Mouse (Mus musculus) gastrocnemius, postnatal 14 days (tissue): ENCODE results near the gene Ccdc124. TPM values are rescaled to one million over a fixed set of nuclear protein-coding genes. Genes with fewer than 3 reads are reported as not detected.
"Not testable (repeated sequence)": the region's sequence is repeated elsewhere in the genome, so short reads cannot be mapped to it uniquely, and the experiment has no call there.

ENCODE experiments used
- DNase-seq: peaks from one replicate; pipeline ENCODE4 v3.0.0; 2021; ENCODE audit warnings: mixed read lengths
- intact Hi-C: fragments of 180-260 bp; cut with DNase I; formaldehyde crosslinking; loops from one replicate; pipeline ENCODE4 v1.15.1; 2025; ENCODE audit warnings: low total_unique reads
- microRNA-seq, 2 experiments: library from miRNA; unstranded; fragments of <30 nt; microRNA quantifications; one replicate each; pipeline ENCODE4 v1.2.0; 2021
- total RNA-seq, 2 experiments: library from RNA; stranded (reverse); gene quantifications; 2 replicates each; pipeline ENCODE4 v1.2.3; 2021

Ccdc124 gene
- total RNA-seq, 2 experiments from 2014 or later, result 50.3 to 50.9 TPM

DNA sequence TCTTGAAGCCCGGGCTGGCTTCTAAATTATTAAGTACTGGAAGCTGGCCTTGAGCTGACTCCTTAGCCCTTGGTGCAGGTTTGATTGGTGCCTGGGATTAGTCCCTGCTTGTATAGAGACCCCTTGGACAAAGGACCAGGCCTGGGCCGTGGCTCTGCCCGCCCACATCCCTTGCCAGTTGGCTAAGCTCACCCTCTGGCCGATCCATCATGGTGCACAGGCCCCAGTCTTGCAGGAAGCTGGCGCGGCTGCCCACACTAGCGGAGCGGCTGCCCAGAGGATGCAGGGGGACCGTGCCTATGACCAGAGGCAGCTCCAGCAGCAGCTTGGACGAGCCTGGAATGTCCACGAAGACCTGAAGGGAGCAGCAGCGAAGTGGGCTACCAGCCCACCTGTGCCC is 37.1 kb downstream of the Ccdc124 start:
- intact Hi-C loops, result no loop called here
- DNase-seq, result no peak

GRCm38 (mm10) chr8:70834071-70834470 is 39.7 kb downstream of the Ccdc124 start:
- intact Hi-C loops, result no loop called here
- DNase-seq, result no peak

DNA sequence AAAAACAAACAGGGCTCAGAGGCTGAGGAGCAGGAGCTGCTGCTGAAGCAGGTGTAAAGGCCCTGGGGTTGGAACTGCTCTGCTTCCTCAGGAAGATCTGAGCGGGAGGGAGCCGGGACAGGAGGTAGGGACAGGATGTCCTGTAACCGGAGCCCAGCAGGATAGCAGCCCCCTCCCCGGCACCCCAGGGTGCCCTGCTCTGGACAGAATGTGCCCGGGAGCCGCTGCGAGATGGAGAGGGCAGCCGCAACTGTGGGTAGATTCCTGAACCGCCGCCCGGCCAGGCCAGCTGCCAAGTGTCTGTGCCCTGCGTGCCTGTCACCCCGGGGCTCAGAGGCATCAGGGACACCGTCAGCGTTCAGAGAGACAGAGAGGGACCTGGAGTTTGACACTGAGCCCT is 40.2 kb downstream of the Ccdc124 start:
- intact Hi-C loops, result no loop called here

DNA sequence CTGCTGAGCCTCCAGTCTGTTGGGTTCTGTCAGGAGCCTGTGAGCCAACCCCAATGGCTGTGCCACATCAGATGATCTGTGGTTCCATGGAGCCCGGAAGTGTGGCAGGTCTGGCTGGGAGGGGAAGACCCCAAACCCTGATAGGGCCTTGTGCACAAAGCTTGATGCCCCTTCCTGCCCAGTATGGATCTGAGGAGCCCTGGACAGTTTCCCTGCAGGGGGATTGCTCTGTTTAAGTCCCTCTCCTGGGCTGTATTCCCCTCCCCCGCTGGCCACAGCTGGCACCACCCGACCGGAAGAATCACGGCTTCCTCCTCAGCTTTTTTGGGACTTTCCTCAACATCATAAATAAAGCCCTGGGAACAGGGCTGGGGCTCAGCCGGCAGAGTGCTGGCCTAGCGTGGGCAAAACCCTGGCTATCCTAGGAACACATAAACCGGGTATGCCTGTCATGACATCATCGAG is 40.7 kb downstream of the Ccdc124 start:
- intact Hi-C loops, result no loop called here
- DNase-seq, result no peak

More for the DNA sequence above, 40.2 kb downstream of the Ccdc124 start:
- DNase-seq, result peak; percentile 90

- DNase-seq, result no peak
- intact Hi-C loops, result no loop called here
These were observed 41.4 kb downstream of the Ccdc124 start for GRCm38 (mm10) chr8:70832371-70832770.

- peak; percentile 57 for DNase-seq
- intact Hi-C loops, result no loop called here
These were observed 42.2 kb downstream of the Ccdc124 start for GRCm38 (mm10) chr8:70831517-70831916.

DNA sequence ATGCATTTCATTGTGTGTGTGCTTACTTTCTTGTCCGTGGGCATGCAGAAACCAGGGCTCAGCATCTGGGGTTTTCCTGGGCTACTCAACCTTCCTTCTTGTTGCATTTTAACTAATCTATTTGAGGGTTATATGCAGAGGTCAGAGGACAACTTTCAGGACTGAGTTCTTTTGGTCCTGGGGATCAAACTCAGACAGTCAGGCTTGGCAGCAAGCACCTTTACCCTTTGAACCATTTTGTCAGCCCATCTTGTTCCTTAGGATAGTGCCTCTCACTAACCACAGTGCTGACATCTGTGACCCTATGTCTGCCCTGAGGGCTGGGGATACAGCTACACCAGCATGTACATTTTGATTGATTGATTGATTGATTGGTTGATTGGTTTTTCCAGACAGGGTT is 45.9 kb downstream of the Ccdc124 start:
- no peak for DNase-seq
- intact Hi-C loops, result no loop called here

GRCm38 (mm10) chr8:70827010-70827409 is 46.7 kb downstream of the Ccdc124 start:
- no peak for DNase-seq
- intact Hi-C loops, result no loop called here

DNA sequence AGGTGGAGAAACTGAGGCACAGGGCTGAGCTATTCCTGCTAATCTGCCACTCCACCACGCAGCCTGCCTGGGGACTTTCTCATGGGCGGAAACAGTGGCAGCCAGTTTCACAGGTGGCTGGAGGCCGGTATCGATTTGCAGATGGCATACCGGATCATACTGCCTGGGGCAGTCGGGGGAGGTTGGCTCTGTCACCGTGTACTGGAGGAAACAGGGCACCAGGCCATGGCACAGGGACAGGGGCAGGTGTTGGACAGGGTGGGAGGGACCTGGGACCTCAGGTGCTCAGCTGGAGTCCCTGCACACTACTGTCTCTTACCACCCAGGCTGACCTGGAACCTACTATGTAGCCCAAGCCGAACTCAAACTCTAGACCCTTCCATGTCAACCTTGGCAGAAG is 47.9 kb downstream of the Ccdc124 start:
- DNase-seq, result no peak
- intact Hi-C loops, result no loop called here

DNA sequence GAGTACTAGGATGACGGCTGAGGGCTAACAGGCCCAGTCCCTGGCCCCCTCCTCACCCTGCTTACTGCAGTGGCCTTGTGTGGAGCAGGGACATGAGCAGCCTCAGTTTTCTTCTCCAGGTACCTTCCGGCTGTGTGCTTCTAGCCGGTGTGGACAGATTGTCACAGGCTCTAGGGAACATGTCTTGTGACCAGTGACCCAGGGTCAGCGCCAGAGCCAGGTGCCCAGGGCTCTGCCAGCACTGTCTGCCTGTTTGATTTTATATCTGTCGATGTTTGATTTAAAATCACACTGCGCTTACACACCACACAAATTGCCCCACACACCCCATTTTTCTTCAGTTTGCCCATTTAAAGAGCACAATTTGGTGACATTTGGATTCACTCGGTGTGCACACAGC is 49.9 kb downstream of the Ccdc124 start:
- intact Hi-C loops, result no loop called here
- DNase-seq, result no peak

- intact Hi-C loops, DNase-seq: not testable (repeated sequence)
These were observed 51.1 kb downstream of the Ccdc124 start for GRCm38 (mm10) chr8:70822594-70822993.

DNA sequence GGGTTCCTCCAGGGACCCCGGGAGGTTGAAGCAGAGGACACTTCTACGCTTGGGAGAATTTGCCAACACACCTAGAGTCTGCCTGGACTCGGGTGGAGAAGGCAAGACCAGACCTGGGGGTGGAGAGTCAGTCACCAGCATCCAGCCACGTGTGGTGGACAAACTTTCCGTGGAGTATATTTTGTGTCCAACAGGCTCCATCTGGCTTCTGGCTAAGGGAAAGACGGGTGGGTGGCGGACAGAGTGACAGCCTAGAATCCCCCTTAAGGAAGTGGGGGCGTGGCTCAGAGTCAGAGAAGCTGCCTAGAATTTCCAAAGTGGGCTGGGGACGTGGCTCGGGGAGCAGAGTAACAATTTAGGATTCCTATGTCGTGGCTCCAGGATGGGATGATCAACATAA is 51.7 kb downstream of the Ccdc124 start:
- DNase-seq, result no peak
- intact Hi-C loops, result no loop called here

DNA sequence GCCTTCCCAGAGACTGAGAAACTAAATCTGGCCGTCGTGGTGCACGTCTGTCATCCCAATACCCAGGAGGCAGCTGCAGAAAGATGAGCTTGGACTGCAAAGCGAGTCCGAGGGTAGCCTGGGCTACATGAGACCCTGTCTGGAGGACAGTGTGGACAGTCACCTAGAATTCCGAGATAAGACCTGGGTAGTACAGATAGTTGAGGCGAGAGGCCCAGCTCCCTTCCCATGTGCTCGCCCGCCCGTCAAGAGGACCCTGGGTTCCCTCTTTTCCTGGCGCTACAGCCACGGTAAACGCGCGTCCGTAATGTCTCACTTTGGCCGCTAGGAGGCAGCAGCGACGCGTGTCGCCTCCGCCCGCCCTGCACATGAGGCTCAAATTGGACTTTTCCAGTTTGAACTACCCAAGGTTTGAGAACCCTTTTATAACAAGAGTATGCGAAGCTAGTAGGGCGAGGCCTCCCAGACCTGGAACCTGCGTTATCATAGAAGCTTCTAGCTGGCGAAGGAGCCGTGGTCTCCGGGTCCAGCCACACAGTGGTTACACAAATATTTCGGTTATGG is 52.3 kb downstream of the Ccdc124 start:
- peak; percentile 71 for DNase-seq
- intact Hi-C loops, result no loop called here

- intact Hi-C loops, result no loop called here
- peak; percentile 71 for DNase-seq
These were observed 53.4 kb downstream of the Ccdc124 start for GRCm38 (mm10) chr8:70820101-70820935.

Small RNAs within 50 kb of the gene (microRNA-seq; reads per million reads assigned to microRNA genes)
- 0.50 to 1.6 reads per million in 2 experiments for gene Mir7067

Other genes starting within 250 kb of the Ccdc124 start
- gene Gdf15, start 241.5 kb downstream of the Ccdc124 start, total RNA-seq, result not detected
- gene Pgpep1, start 213.5 kb downstream of the Ccdc124 start, total RNA-seq, result 10 to 100 TPM; 18.2 to 21.6 TPM
- 10 to 100 TPM; 65.9 to 77.0 TPM for gene Lsm4, start 200.7 kb downstream of the Ccdc124 start, total RNA-seq
- gene Jund, start 175.0 kb downstream of the Ccdc124 start, total RNA-seq, result 10 to 100 TPM; 73.5 to 87.4 TPM
- gene Iqcn, start 170.5 kb downstream of the Ccdc124 start, total RNA-seq, result under 1 TPM in 1 of 2 experiments, not detected in 1; 0.04 TPM
- gene Gm3336, start 155.4 kb downstream of the Ccdc124 start, total RNA-seq, result not detected
- 1 to 10 TPM; 2.9 to 3.4 TPM for gene Pde4c, start 150.2 kb downstream of the Ccdc124 start, total RNA-seq
- gene Rab3a, start 119.3 kb downstream of the Ccdc124 start, total RNA-seq, result 10 to 100 TPM; 44.3 to 45.1 TPM
- 10 to 100 TPM; 28.3 to 31.9 TPM for gene Mpv17l2, start 113.0 kb downstream of the Ccdc124 start, total RNA-seq
- gene Pik3r2, start 97.2 kb downstream of the Ccdc124 start, total RNA-seq, result 10 to 100 TPM; 23.0 to 27.9 TPM
- gene Mast3, start 68.9 kb downstream of the Ccdc124 start, total RNA-seq, result 1 to 10 TPM; 5.2 to 7.0 TPM
- gene Il12rb1, start 65.5 kb downstream of the Ccdc124 start, total RNA-seq, result under 1 TPM in 1 of 2 experiments, not detected in 1; 0.09 TPM
- 10 to 100 TPM in 1 of 2 experiments, 1 to 10 TPM in 1; 4.8 to 71.3 TPM for gene Arrdc2, start 34.2 kb downstream of the Ccdc124 start, total RNA-seq
- gene Kcnn1, start 10.7 kb downstream of the Ccdc124 start, total RNA-seq, result 1 to 10 TPM; 5.4 to 6.6 TPM
- under 1 TPM in 1 of 2 experiments, not detected in 1; 0.08 TPM for gene Slc5a5, start 18.8 kb upstream of the Ccdc124 start, total RNA-seq
- gene Rpl18a, start 23.5 kb upstream of the Ccdc124 start, total RNA-seq, result 1,000 to 10,000 TPM; 1,213 to 1,382 TPM
- 10 to 100 TPM; 13.8 to 15.5 TPM for gene Map1s, start 32.0 kb upstream of the Ccdc124 start, total RNA-seq